Mouse (Mus musculus) erythroblast, adult 5-6 weeks (primary cell): ENCODE measurements around the gene Arhgap33. TPM values are rescaled to one million over a fixed set of nuclear protein-coding genes. Genes with fewer than 3 reads are reported as not detected.

Experiments
- ATAC-seq: replicated peaks from 2 replicates; pipeline ENCODE4 v1.8.0; 2016; ENCODE audit warnings: moderate number of reproducible peaks, mild to moderate bottlenecking, moderate TSS enrichment, inconsistent platforms; ENCODE audit not compliant: poor library complexity, low FRiP score, severe bottlenecking
- total RNA-seq, 2 experiments: library from RNA; stranded (forward) in 1 of 2; stranded (reverse) in 1 of 2; fragments of 150-400 nt in 1 of 2; fragments of 200-764, 138-1000 nt in 1 of 2; gene quantifications; 2 replicates each; pipeline versions ENCODE4 v1.2.3 to v1.2.4; 2015 to 2017; ENCODE audit warnings: low replicate concordance in 2 of 2

The Arhgap33 gene
- total RNA-seq, 2 experiments from 2014 or later = 5.0 to 9.5 TPM

- no peak for ATAC-seq
Measured at GRCm38 (mm10) chr7:30553810-30554584, 19.1 kb upstream of the Arhgap33 start.

DNA sequence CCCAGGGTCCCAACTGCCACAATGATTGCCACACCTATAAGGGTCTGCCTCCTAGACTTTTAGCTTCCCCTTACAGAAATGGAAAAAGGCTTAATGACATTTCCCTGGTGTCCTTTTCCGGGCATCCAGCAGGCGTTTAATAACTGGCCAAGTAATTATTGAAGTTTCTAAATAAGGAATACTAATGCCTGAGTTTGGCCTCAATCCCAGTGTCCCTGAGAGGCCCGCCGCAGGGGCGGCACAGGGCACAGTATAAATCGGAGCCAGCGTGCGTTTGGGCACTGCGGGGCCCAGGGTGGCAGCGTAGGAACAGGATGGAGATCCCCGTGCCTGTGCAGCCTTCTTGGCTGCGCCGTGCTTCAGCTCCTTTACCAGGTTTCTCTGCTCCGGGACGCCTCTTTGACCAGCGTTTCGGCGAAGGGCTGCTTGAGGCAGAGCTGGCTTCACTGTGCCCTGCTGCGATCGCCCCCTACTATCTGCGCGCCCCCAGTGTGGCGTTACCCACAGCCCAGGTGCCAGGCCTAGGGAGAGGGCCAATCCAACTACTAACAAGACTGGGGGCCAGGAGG is 18.2 kb upstream of the Arhgap33 start:
- peak; percentile 19; the same call in 1 of the 2 replicates for ATAC-seq

DNA sequence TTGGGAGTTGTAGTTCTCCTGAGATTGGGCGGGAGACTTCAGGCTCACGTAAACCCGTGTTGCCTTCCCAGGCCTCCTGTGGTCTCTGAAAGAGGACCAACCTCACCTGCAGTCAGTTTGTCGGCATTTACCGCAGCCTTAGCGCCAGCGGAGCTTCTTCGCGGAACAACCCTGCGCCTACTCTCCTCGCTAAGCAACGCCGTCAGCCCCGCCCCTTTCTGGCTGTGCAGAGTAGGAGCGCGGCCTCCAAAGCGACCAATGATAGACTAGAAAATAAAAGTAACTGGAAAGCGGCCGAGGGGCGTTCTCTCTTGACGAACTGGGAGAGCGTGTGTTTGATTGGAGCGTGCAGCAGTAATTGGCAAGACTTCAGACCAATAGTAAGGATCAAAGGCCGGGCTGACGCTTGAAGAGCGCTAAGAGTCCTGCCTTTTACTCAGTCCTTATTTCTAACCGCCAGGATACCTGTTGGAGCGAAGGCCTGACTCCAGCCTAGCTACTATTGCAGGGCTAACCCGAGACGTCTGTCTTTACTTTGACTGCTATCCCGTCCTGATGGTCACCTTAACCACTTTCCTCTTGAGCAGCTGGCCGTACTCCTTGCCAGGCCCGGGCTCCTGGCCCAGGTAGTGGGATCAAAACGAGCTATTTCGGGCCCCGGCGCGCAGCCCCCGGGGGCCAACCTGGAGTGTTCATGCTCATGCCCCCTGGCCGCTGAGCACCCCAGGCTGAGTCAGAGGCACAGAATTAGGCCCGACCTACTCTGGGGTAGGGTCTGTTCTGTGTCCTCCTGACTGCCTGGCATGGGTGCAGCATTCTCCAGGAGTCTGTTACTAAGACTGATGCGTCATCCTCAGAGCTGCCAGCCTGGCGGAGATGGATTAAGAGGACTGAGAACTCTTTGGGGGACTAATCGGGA is 17.5 kb upstream of the Arhgap33 start, which contains the start of the genes Hspb6 and Proser3:
TSS of gene Hspb6 (plus strand) at position 77 of the 919 bp plus-strand sequence.
TSS of gene Proser3 (minus strand) at position 198 of the 919 bp plus-strand sequence.
- ATAC-seq = peak; percentile 89

DNA sequence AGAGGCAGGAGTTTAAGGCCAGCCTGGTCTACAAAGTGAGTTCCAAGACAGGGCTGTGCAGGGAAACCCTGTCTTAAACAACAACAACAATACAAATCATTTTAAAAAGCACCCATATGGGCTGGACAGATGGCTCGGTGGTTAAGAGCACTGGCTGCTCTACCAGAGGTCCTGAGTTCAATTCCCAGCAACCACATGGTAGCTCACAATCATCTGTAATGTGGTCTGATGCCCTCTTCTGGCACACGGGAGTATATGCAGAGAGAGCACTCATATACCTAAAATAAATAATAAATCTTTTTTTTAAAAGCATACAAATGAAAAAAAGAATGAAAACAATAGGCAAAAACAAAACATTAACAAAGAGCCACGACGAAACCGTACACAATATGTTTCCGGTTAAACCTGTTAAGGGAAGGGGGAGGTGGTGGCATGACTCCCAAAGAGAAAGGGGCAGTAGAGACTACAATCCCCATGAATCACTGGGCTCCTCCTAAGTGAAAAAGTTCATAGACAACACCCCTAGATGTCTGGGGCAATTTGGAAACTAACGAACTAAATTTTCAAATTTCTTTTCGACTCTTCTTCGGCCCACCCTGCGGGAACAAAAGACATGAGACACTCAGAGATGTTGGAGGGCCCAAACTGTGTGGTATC is 16.7 kb upstream of the Arhgap33 start:
- ATAC-seq = peak; percentile 59

DNA sequence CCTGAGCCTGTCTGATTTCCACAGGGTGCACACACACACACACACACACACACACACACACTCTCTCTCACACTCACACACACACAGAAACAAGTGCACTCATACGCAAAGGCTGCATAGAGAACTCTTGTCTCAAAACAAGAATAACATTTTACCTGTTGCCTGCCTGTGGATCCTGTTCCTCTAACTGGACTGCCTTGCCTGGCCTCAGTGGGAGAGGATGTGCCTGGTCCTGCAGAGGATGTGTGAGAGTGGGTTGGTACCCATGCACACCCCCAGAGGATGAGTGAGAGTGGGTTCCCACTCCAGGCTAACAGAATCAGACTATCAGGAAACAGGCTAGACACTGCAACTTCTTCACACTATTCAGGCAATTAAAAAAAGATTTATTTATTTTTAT is 15.7 kb upstream of the Arhgap33 start:
- ATAC-seq = no peak

GRCm38 (mm10) chr7:30549880-30550279 is 15.0 kb upstream of the Arhgap33 start:
- ATAC-seq = no peak

- peak; percentile 29; the same call in 1 of the 2 replicates for ATAC-seq
Measured at GRCm38 (mm10) chr7:30544327-30544726, 9.5 kb upstream of the Arhgap33 start.

DNA sequence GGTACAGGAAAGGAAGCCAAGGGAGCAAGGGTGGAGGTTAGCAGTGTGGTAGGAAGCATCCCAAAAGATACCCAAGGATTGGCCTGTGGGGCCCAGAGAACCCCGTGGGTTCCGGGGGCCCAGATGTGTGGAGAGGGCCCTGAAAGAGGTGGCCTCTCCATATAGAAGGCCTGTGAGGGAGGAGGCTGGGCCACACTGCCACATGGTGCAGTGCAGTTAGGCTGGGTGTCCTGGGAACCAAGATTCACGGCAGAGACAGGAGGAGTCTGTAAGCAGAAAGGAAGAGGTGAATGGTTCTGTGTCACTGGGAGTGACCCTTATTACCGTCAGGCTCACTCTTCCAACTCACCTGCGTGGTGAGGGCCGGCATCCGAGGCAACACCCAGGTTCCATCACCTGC is 5.7 kb upstream of the Arhgap33 start:
- ATAC-seq = no peak

DNA sequence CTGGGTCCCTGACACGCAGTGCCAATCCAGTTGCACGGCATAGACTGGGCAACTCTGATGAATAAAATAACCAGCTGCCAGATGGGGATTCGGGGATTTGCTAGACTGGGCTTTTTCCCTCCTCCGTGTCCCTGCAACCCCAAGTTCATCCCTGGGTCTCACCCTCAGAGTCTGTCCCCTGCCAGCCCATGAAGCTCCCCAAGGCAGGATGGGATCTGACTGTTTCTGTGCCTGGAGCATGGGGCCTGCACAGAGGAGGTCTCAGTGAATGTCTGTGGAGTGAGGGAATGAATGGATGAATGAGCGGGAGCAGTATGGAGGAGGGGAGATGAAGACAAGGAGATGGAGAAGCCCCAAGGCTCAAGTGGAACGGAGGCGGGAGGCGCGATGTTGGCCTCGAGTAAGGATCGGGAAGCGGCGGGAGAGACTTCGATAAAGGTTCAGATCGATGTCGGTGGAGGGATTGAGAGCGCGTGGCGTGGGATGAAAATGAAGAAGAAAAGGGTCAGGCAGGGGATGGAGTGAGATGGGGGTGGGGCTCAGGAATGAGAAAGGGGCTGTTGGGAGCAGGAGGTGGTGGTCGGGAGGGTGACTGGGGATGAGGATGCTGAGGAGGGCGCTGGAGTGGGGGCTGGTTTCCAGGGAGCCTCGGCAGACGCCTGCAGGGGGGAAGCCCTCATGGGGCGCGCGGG is 773 bp downstream of the Arhgap33 start:
- no peak for ATAC-seq

DNA sequence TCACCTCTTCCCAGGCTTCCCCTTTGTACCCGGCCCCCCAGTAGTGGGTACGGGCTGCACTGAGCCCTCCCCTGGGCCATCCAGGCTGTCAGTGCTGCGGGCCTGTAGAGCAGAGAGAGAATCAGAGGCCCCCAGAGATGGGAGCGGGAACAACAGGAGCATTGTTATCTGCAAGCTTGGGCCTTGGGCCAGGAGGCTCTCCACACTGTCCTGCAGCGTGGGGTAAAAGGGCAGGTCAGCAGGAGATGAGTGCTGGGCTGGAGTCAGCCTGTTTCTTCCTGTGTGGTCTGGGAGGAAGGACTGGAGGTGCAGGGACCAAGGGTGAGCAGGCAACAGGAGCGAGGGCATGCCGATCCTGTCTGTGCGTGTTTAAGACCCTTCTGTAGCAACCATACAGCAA is 1.9 kb downstream of the Arhgap33 start:
- ATAC-seq = no peak

- ATAC-seq = no peak
Measured at GRCm38 (mm10) chr7:30531291-30531815, 3.5 kb downstream of the Arhgap33 start.

GRCm38 (mm10) chr7:30526981-30527380 is 7.9 kb downstream of the Arhgap33 start:
- ATAC-seq = no peak

- ATAC-seq = no peak
Measured at GRCm38 (mm10) chr7:30526399-30526798, 8.5 kb downstream of the Arhgap33 start.

DNA sequence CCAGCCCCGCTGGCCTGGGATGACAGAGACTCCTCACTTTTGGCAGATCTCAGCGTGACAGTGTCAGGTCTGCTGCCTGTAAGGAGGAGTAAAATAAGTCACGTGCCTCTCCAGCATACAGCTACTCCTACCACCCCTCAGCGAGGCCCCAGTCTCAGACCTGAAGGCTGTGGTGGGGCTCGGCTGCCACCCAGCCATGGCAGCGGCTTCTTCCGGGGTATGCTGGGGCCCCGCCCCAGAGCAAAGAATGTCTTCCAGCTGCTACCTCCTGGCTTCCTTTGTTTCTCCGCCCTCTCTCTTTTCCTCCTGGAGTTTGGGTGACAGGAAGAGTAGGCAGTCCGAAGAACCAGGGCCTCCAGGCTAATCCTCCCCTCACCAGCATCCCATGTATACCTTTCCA is 8.9 kb downstream of the Arhgap33 start:
- ATAC-seq = no peak

DNA sequence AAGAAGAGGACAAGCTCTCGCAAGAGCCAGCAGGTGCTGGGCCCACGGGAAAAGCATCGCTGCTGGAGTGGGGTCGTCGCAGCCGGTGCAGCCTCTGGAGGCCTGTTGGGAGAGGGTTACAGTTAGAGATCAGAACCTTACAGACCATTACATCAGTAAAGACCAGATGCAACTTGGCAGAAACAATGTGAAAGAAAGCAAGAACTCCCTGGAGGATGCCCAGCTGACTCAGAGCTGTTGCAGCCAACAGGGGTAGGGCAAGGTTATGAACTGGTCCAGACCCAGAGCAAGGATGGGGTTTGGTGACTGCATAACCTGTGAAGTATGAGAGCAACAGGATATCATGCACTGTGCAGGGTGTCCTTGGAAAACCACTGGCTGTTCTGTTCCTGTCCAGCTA is 10.4 kb downstream of the Arhgap33 start:
- no peak for ATAC-seq

GRCm38 (mm10) chr7:30522871-30523270 is 12.0 kb downstream of the Arhgap33 start:
- no peak for ATAC-seq

GRCm38 (mm10) chr7:30520856-30521255 is 14.0 kb downstream of the Arhgap33 start:
- no peak for ATAC-seq

GRCm38 (mm10) chr7:30520396-30520795 is 14.5 kb downstream of the Arhgap33 start:
- ATAC-seq = no peak

- no peak for ATAC-seq
Measured at GRCm38 (mm10) chr7:30518325-30518724, 16.5 kb downstream of the Arhgap33 start.
